Mouse (Mus musculus) myocyte (in vitro differentiated cells): ENCODE data around the gene Fip1l1. TPM values are rescaled to one million over a fixed set of nuclear protein-coding genes. Genes with fewer than 3 reads are reported as not detected.

Experiments used
- H3K27me3 ChIP-seq: one replicate; pipeline ENCODE4 v1.6.1; 2011; ENCODE audit not compliant: control insufficient read depth, insufficient read depth, insufficient read length
- H3K36me3 ChIP-seq: one replicate; pipeline ENCODE4 v1.6.1; 2011; ENCODE audit not compliant: control insufficient read depth, insufficient read depth
- H3K4me2 ChIP-seq: one replicate; pipeline ENCODE4 v1.6.1; 2011; ENCODE audit warnings: low read depth, control low read depth
- H3K4me3 ChIP-seq: one replicate; pipeline ENCODE4 v1.5.1; 2011; ENCODE audit warnings: mild to moderate bottlenecking, control low read depth, moderate library complexity
- H3K79me2 ChIP-seq: one replicate; pipeline ENCODE4 v1.6.1; 2011; ENCODE audit not compliant: control insufficient read depth, insufficient read depth
- H3ac ChIP-seq: one replicate; pipeline ENCODE4 v1.6.1; 2011; ENCODE audit not compliant: control insufficient read depth, insufficient read length
- CEBPB ChIP-seq: IDR thresholded peaks from 2 replicates; pipeline ENCODE4 v1.6.1; 2011; ENCODE audit warnings: mild to moderate bottlenecking, moderate library complexity; ENCODE audit not compliant: poor library complexity, insufficient read depth, severe bottlenecking
- E2F4 ChIP-seq: IDR thresholded peaks from one replicate; pipeline ENCODE4 v1.6.1; 2011; ENCODE audit warnings: mild to moderate bottlenecking, control low read depth, moderate library complexity; ENCODE audit not compliant: insufficient read depth
- MAX ChIP-seq: IDR thresholded peaks from one replicate; pipeline ENCODE4 v1.6.1; 2011; ENCODE audit warnings: low read depth, mild to moderate bottlenecking, control low read depth
- MYOD1 ChIP-seq, 3 experiments: IDR thresholded peaks; one replicate each; pipeline ENCODE4 v1.6.1; 2011; ENCODE audit warnings: control low read depth in 2 of 3, low read depth in 2 of 3, mild to moderate bottlenecking in 2 of 3, moderate library complexity in 1 of 3; ENCODE audit not compliant: insufficient read length in 2 of 3, control insufficient read depth in 1 of 3
- MYOG ChIP-seq, 3 experiments: IDR thresholded peaks; one replicate each; pipeline ENCODE4 v1.6.1; 2011; ENCODE audit warnings: control low read depth in 2 of 3, low read depth in 2 of 3, mild to moderate bottlenecking in 2 of 3; ENCODE audit not compliant: insufficient read length in 2 of 3, control insufficient read depth in 1 of 3, insufficient read depth in 1 of 3
- POLR2A ChIP-seq: IDR thresholded peaks from one replicate; pipeline ENCODE4 v1.6.1; 2011; ENCODE audit warnings: low read depth, mild to moderate bottlenecking, control low read depth, moderate library complexity; ENCODE audit not compliant: insufficient read length
- POLR2AphosphoS2 ChIP-seq: IDR thresholded peaks from one replicate; pipeline ENCODE4 v1.6.1; 2011; ENCODE audit warnings: low read depth, control low read depth; ENCODE audit not compliant: insufficient read length
- REST ChIP-seq: IDR thresholded peaks from one replicate; pipeline ENCODE4 v1.6.1; 2011; ENCODE audit warnings: mild to moderate bottlenecking, control low read depth, moderate library complexity; ENCODE audit not compliant: insufficient read depth, insufficient read length
- SRF ChIP-seq: IDR thresholded peaks from one replicate; pipeline ENCODE4 v1.6.1; 2011; ENCODE audit warnings: low read depth; ENCODE audit not compliant: control insufficient read depth, insufficient read length
- TCF12 ChIP-seq: IDR thresholded peaks from one replicate; pipeline ENCODE4 v1.6.1; 2011; ENCODE audit warnings: mild to moderate bottlenecking, control low read depth; ENCODE audit not compliant: poor library complexity, insufficient read depth, severe bottlenecking
- TCF3 ChIP-seq: IDR thresholded peaks from one replicate; pipeline ENCODE4 v1.6.1; 2011; ENCODE audit warnings: low read depth, control low read depth; ENCODE audit not compliant: insufficient read length
- USF1 ChIP-seq: IDR thresholded peaks from one replicate; pipeline ENCODE4 v1.6.1; 2011; ENCODE audit warnings: low read depth, mild to moderate bottlenecking, control low read depth, moderate library complexity
- polyA plus RNA-seq: library from polyadenylated mRNA; unstranded; fragments of >200 nt; fragmentation: generic; extraction: Trizol; gene quantifications from one replicate; pipeline ENCODE4 v1.2.1, GENCODE M21; 2012; ENCODE audit warnings: missing spikeins

Fip1l1 gene
- polyA plus RNA-seq, 1 experiment: 35.9 TPM

DNA sequence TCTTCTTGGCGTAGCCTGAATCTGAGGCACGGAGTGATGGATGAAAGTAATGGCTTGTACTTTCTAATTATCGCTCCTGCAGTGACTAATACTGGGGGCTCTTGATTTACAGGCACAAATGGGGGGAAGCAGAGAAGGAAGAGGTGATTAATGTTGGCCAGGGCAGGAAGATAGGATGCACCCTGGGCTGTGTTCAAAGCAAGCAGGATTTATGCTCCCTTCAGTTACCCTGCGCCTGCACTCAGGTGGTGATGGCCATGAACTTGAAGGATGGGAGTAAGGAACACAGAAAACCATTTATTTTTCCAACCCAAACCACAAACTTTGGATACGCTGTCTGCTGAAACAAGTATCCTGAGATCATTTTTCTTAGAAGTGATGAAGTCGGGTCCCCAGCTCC lies 98.2 kb downstream of the Fip1l1 start:
- TF ChIP-seq REST: no peak
- TF ChIP-seq POLR2A: no peak
- TF ChIP-seq TCF3: no peak
- TF ChIP-seq SRF: no peak
- TF ChIP-seq E2F4: no peak
- TF ChIP-seq MYOG (IDR thresholded peaks at IDR 0.05; ENCODE audit: control insufficient read depth in 1 of 3, insufficient read depth in 1 of 3, insufficient read length in 2 of 3, low read depth in 2 of 3): no peak
- no peak for TF ChIP-seq MAX
- no peak for TF ChIP-seq TCF12
- TF ChIP-seq MYOD1 (IDR thresholded peaks at IDR 0.05; ENCODE audit: control insufficient read depth in 1 of 3, insufficient read length in 2 of 3, low read depth in 2 of 3): no peak
- TF ChIP-seq CEBPB: no peak
- TF ChIP-seq POLR2AphosphoS2: no peak

GRCm38 (mm10) chr5:74634391-74634790 lies 99.1 kb downstream of the Fip1l1 start:
- Histone ChIP-seq H3K36me3 (no peaks in the 10 kb centered on the region), H3K79me2 (no peaks in the 10 kb centered on the region), H3K4me3 (no peak overlapping the region), H3ac (no peak overlapping the region), H3K27me3 (no peaks in the 10 kb centered on the region), H3K4me2 (no peak overlapping the region)
- TF ChIP-seq CEBPB: no peak
- no peak for TF ChIP-seq TCF3
- TF ChIP-seq MYOG (IDR thresholded peaks at IDR 0.05; ENCODE audit: control insufficient read depth in 1 of 3, insufficient read depth in 1 of 3, insufficient read length in 2 of 3, low read depth in 2 of 3): no peak
- no peak for TF ChIP-seq MYOD1 (IDR thresholded peaks at IDR 0.05; ENCODE audit: control insufficient read depth in 1 of 3, insufficient read length in 2 of 3, low read depth in 2 of 3)
- TF ChIP-seq REST: no peak
- no peak for TF ChIP-seq POLR2A
- TF ChIP-seq MAX: no peak
- TF ChIP-seq E2F4: no peak
- no peak for TF ChIP-seq POLR2AphosphoS2
- TF ChIP-seq TCF12: no peak
- no peak for TF ChIP-seq SRF
- no peak for TF ChIP-seq USF1

More for the DNA sequence above, 98.2 kb downstream of the Fip1l1 start:
- H3K27me3 ChIP-seq: no peaks in the 10 kb centered on the region
- no peaks in the 10 kb centered on the region for H3K79me2 ChIP-seq
- no peak overlapping the region for H3K4me3 ChIP-seq
- H3ac ChIP-seq: no peak overlapping the region
- no peaks in the 10 kb centered on the region for H3K36me3 ChIP-seq
- no peak overlapping the region for H3K4me2 ChIP-seq

- Histone ChIP-seq H3K4me2 (no peak overlapping the region), H3ac (no peak overlapping the region), H3K27me3 (no peaks in the 10 kb centered on the region), H3K79me2 (no peaks in the 10 kb centered on the region), H3K36me3 (no peaks in the 10 kb centered on the region), H3K4me3 (no peak overlapping the region)
- no peak for TF ChIP-seq SRF
- TF ChIP-seq USF1: no peak
- no peak for TF ChIP-seq CEBPB
- TF ChIP-seq E2F4: no peak
- no peak for TF ChIP-seq MYOD1 (IDR thresholded peaks at IDR 0.05; ENCODE audit: control insufficient read depth in 1 of 3, insufficient read length in 2 of 3, low read depth in 2 of 3)
- TF ChIP-seq POLR2AphosphoS2: no peak
- no peak for TF ChIP-seq POLR2A
- no peak for TF ChIP-seq TCF12
- no peak for TF ChIP-seq REST
- TF ChIP-seq MYOG (IDR thresholded peaks at IDR 0.05; ENCODE audit: control insufficient read depth in 1 of 3, insufficient read depth in 1 of 3, insufficient read length in 2 of 3, low read depth in 2 of 3): no peak
- no peak for TF ChIP-seq TCF3
- no peak for TF ChIP-seq MAX
These were observed 104.3 kb downstream of the Fip1l1 start for GRCm38 (mm10) chr5:74639516-74639915.

DNA sequence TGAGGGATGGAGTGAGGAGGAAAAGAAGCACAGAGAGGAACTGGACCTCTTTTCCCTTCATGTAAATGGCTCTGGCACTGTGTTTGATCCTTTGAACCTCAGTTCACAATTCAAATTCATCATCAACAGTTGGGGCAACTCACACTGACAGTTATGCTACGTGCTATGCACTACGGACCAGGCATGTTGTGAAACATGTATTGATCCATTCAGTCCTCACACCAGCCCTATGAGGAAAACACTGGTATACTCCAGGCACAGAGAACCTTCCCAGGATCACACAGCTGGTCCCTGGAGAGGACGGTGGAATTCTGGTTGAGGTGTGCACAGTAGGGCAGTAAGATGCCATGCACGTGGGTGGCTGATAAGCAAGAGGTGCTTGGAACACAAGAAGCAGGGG lies 105.3 kb downstream of the Fip1l1 start:
- no peak overlapping the region for H3ac ChIP-seq
- H3K4me2 ChIP-seq: no peak overlapping the region
- H3K79me2 ChIP-seq: no peaks in the 10 kb centered on the region
- H3K4me3 ChIP-seq: no peak overlapping the region
- no peak for TF ChIP-seq TCF3
- TF ChIP-seq POLR2A: no peak
- H3K36me3 ChIP-seq: no peaks in the 10 kb centered on the region
- H3K27me3 ChIP-seq: no peaks in the 10 kb centered on the region

DNA sequence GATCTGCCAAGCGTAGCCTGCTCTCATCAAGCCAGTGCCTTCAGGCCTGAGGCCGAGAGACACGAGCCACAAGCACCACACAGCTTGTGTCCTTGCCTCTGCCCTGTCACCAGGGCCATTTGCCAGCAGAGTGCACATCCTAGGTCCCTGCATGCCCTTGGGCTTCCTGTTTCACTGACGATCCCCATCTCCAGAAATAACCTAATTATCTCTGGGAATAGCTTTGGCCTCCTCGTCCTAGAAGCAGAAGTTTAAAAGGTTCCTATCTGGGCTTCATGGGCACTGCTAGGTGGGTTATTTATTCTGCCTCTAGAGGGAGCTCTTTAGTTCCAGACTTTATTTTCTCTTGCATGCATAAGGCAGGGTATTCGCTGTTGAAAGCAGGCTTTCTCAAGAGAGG lies 105.8 kb downstream of the Fip1l1 start:
- Histone ChIP-seq H3K27me3 (no peaks in the 10 kb centered on the region), H3ac (no peak overlapping the region), H3K4me3 (no peak overlapping the region), H3K4me2 (no peak overlapping the region), H3K79me2 (no peaks in the 10 kb centered on the region), H3K36me3 (no peaks in the 10 kb centered on the region)
- TF ChIP-seq USF1 (no peak), MAX (no peak)

- H3K79me2 ChIP-seq: no peaks in the 10 kb centered on the region
- H3K4me3 ChIP-seq: no peak overlapping the region
- H3K4me2 ChIP-seq: no peak overlapping the region
- no peak for TF ChIP-seq POLR2AphosphoS2
- no peak for TF ChIP-seq MYOD1 (IDR thresholded peaks at IDR 0.05; ENCODE audit: control insufficient read depth in 1 of 3, insufficient read length in 2 of 3, low read depth in 2 of 3)
- no peak for TF ChIP-seq CEBPB
- TF ChIP-seq MAX: no peak
- no peak for TF ChIP-seq POLR2A
- TF ChIP-seq REST: no peak
- no peak for TF ChIP-seq MYOG (IDR thresholded peaks at IDR 0.05; ENCODE audit: control insufficient read depth in 1 of 3, insufficient read depth in 1 of 3, insufficient read length in 2 of 3, low read depth in 2 of 3)
- no peak for TF ChIP-seq SRF
- no peak overlapping the region for H3ac ChIP-seq
- H3K27me3 ChIP-seq: no peaks in the 10 kb centered on the region
- no peaks in the 10 kb centered on the region for H3K36me3 ChIP-seq
These were observed 107.0 kb downstream of the Fip1l1 start for GRCm38 (mm10) chr5:74642291-74642690.
